Mouse (Mus musculus) embryonic facial prominence, embryonic 10.5 days (tissue): ENCODE data around the gene Hspe1. TPM values are rescaled to one million over a fixed set of nuclear protein-coding genes. Genes with fewer than 3 reads are reported as not detected.
A peak's percentile ranks its signal among the peaks of the same experiment; 100 is the strongest.
"Not testable (repeated sequence)": the region's sequence is repeated elsewhere in the genome, so short reads cannot be mapped to it uniquely, and the experiment has no call there.

Source experiments
- DNase-seq: peaks from one replicate; pipeline ENCODE4 v3.0.0-alpha.2; 2017; ENCODE audit warnings: low spot score
- H3K27ac ChIP-seq: fragments of 300-500 bp; sonication (generic); replicated peaks from 2 replicates; pipeline ENCODE4 v1.5.1; 2016; ENCODE audit warnings: mild to moderate bottlenecking
- H3K27me3 ChIP-seq: fragments of 300-500 bp; sonication (generic); replicated peaks from 2 replicates; pipeline ENCODE4 v1.6.1; 2016; ENCODE audit warnings: low read depth, mild to moderate bottlenecking; ENCODE audit not compliant: poor library complexity, severe bottlenecking
- H3K36me3 ChIP-seq: fragments of 300-500 bp; sonication (generic); replicated peaks from 2 replicates; pipeline ENCODE4 v1.6.1; 2016; ENCODE audit warnings: mild to moderate bottlenecking, moderate library complexity
- H3K4me1 ChIP-seq: fragments of 300-500 bp; sonication (generic); 2 replicates; pipeline ENCODE4 v1.6.1; 2016
- H3K4me3 ChIP-seq: fragments of 300-500 bp; sonication (generic); 2 replicates; pipeline ENCODE4 v1.5.1; 2016; ENCODE audit warnings: mild to moderate bottlenecking, moderate library complexity
- H3K9me3 ChIP-seq: fragments of 300-500 bp; sonication (generic); 2 replicates; pipeline ENCODE4 v1.6.1; 2016; ENCODE audit warnings: mild to moderate bottlenecking
- WGBS: fragments of 180-500 bp; shearing (Covaris S2); methylation state at CpG from one replicate; pipeline ENCODE4 v1.1.7; 2016; 5-methylcytosine and 5-hydroxymethylcytosine counted together
- polyA plus RNA-seq: library from polyadenylated mRNA; unstranded; fragments of >200 nt; fragmentation: Nextera tagmentation; extraction: Ambion mirVana; gene quantifications from 2 replicates; pipeline ENCODE4 v1.2.1, GENCODE M21; 2016

Hspe1 gene
- polyA plus RNA-seq, 1 experiment from 2014 or later: 672 TPM

DNA sequence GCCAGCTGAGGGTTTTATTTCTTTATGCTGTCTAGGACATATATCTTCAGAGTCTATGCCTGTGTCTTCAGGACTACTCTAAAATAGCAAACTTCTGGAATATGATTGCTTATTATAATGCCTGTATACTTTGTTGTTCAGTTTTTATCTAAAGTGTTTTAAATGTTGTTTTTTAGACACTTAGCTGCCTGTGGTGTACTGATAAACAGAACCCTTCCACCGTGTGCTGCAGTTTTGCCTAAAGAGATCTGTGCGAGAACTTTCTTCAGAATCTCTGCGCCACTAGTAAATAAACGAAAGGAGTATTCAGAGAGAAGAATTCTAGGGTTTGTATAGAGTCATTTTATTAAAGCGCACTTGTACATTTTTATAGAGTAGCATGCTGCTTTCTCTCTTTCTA is 26.8 kb upstream of the Hspe1 start:
- Histone ChIP-seq H3K27me3 (no peaks in the 10 kb centered on the region), H3K36me3 (peaks cover 43% of the 10 kb centered on the region), H3K4me3 (no peak overlapping the region), H3K4me1 (no peaks in the 10 kb centered on the region), H3K9me3 (no peaks in the 10 kb centered on the region), H3K27ac (no peak overlapping the region)
- 93% methylated on average over 5 of the region's 5 CpGs for WGBS
- no peak for DNase-seq

DNA sequence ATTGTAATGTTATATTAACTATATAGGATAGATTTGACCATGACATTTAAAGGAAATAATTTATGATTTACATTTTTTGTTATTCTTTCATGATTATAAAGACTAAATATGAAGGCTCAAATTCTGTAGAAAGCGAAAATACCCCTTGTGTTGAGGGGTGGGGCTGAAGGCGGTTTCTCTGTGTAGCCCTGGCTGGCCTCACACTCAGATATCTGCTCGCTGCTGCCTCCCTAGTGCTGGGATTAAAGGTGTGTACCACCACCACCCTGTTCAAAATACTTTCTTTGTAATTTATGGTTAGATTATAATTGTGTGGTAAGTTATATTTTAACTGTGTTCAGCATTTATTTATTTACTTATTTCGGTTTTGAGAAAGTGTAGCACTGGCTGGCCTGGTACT is 26.2 kb upstream of the Hspe1 start:
- peaks cover 43% of the 10 kb centered on the region for H3K36me3 ChIP-seq
- no peaks in the 10 kb centered on the region for H3K9me3 ChIP-seq
- H3K27me3 ChIP-seq: no peaks in the 10 kb centered on the region
- WGBS: 87% methylated on average over 4 of the region's 4 CpGs
- H3K27ac ChIP-seq: no peak overlapping the region
- no peak overlapping the region for H3K4me3 ChIP-seq
- no peak for DNase-seq
- no peaks in the 10 kb centered on the region for H3K4me1 ChIP-seq

DNA sequence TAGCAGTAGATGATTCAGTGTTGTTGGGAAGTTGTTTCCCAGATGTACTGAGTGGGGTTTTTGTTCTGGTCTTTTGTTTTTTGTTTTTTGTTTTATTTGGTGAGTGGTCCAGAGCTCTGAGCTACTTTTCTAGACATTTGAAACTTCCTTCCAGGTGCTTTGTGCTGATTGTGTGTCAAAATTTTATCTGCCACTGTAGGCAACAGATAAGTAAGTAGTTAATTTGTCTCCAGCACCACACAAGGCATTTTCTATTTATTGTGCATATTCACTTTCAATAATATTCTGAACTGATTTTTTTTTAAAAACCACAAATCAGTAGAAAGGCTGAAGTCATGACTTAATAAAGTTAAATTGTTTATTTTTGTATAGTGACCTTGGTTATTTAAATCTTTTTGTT is 15.6 kb upstream of the Hspe1 start:
- peaks cover 57% of the 10 kb centered on the region for H3K36me3 ChIP-seq
- H3K9me3 ChIP-seq, H3K4me3 ChIP-seq, H3K27ac ChIP-seq, H3K27me3 ChIP-seq, DNase-seq, H3K4me1 ChIP-seq: not testable (repeated sequence)

DNA sequence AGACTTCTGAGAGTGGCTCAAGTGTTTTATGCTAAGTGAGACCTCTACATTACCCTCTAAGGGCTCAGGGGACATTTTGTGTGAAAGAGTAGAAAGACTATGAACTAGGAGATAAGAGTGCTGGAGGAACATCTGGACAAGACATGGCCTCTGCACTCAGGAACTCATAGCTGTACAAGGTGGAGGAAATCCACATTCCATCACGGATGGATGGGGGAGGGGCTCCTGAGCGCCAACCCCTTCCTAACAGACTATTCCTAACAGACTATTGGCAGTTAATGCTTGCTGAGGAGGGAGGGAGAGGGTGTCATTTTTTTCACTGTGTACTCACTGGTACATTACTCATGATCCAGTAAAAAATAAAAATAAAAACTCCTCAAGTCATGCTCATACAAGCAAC is 13.2 kb upstream of the Hspe1 start:
- H3K36me3 ChIP-seq: peaks cover 60% of the 10 kb centered on the region
- WGBS: 58% methylated on average over 2 of the region's 2 CpGs

DNA sequence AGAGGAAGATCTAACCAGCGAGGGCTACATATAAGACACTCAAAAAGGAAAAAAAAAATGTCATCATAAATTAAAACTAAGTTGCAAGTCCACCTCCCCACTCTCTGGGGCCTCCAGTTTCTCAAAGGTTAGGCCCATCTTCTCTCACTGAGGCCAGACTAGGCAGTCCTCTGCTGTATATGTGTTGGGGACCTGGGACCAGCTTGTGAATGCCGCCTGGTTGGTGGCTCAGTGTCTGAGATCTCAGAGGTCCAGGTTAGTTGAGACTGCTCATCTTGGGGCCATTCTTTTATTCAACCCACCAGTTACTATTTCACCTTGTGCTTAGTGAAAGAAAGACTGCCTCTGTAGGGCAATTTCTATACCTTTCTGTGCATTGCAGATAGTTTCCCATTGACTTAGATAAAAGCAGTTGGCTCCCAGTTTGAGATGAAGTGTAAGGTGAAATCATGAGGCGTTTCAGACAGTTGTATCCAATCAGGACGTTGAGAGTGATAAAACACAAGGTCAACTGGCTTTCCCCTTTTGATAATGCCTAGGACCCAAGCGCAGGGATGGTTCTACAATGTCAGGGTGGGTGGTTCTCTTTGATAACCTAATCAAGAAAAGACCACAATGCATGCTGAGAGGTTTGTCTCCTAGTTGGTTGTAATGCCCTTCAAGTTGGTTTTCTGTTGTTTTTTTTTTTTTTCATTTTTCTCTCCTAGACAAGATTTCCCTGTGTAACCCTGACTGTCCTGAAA is 12.1 kb upstream of the Hspe1 start:
- H3K36me3 ChIP-seq: peaks cover 70% of the 10 kb centered on the region
- H3K9me3 ChIP-seq: no peaks in the 10 kb centered on the region
- H3K4me1 ChIP-seq: no peaks in the 10 kb centered on the region
- no peak overlapping the region for H3K27ac ChIP-seq
- H3K27me3 ChIP-seq: no peaks in the 10 kb centered on the region
- 74% methylated on average over 5 of the region's 5 CpGs for WGBS
- DNase-seq: no peak
- H3K4me3 ChIP-seq: no peak overlapping the region

More for the DNA sequence above, 13.2 kb upstream of the Hspe1 start:
- Histone ChIP-seq H3K4me1 (no peaks in the 10 kb centered on the region), H3K27me3 (no peaks in the 10 kb centered on the region), H3K27ac (no peak overlapping the region), H3K4me3 (no peak overlapping the region), H3K9me3 (no peaks in the 10 kb centered on the region)
- peak; percentile 26 for DNase-seq

DNA sequence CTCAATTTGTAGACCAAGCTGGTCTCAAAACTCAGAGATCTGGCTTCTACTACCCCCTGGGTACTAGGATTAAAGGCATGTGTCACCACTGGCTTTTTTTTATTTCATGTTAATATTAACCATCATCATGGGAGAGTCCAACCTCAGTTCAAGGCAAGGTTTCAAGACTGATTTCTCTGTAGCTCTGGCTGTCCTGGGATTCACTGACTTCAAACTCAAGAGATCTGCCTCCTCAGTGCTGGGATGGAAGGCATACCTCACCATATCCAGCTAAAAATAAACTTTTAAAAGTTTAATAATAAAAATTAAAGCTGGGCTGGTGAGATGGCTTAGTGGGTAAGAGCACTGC is 11.6 kb upstream of the Hspe1 start:
- no peak overlapping the region for H3K27ac ChIP-seq
- peaks cover 73% of the 10 kb centered on the region for H3K36me3 ChIP-seq
- H3K27me3 ChIP-seq: no peaks in the 10 kb centered on the region

DNA sequence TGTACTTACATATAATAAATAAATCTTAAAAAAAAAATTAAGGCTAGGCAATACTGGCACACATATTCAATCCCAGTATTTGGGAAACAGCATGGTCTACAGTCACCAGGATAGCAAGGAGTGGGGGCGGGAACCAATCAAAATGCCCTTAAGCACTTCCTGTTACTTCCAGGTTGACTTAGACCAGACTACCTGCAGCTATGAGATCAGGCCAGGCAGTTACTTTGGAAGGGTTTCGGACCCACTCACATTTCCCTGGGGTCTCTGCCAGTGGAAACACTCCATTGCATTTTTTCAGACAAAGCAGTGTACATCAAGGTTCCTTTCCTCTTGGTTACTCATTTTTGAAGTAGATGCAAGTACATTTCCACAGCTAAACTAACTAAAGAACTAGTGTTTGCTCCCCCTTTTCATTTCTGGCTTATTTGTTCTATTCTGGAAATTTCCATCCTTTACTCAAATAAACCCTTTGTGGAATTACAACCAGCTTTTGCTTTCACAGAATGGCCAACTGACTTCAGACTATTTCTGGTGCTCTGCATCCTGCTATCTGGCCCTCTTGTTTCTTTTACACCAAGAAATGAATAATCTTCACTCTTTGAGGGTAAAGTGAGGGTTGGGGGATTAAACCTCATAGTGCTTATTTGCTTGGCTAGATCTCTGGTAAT is 10.9 kb upstream of the Hspe1 start:
- peaks cover 73% of the 10 kb centered on the region for H3K36me3 ChIP-seq
- no peaks in the 10 kb centered on the region for H3K27me3 ChIP-seq
- WGBS: 80% methylated on average over 2 of the region's 2 CpGs
- no peak overlapping the region for H3K4me3 ChIP-seq
- no peaks in the 10 kb centered on the region for H3K9me3 ChIP-seq
- H3K4me1 ChIP-seq: no peaks in the 10 kb centered on the region
- no peak for DNase-seq
- H3K27ac ChIP-seq: no peak overlapping the region

More for the DNA sequence above, 11.6 kb upstream of the Hspe1 start:
- no peak for DNase-seq
- H3K4me1 ChIP-seq: no peaks in the 10 kb centered on the region
- no peak overlapping the region for H3K4me3 ChIP-seq
- no peaks in the 10 kb centered on the region for H3K9me3 ChIP-seq

DNA sequence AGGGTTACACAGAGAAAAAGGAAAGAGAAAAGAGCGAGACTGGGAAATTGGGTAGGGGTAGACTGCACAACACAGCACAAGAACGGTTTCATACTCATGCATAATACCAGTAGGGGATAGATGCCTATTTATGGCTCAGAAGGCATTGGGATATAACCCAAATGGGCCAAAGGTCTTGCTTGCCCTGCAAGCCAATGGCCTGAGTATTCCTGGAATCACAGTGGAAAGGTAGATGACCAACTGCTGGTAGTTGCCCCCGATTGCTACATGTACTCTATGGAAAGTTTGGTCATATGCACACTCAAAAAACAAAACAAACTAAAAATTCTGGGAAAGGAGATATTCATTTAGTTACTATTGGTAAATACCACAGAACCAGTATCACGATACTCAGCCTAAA is 8.3 kb upstream of the Hspe1 start:
- H3K4me3 ChIP-seq: no peak overlapping the region
- H3K27me3 ChIP-seq: no peaks in the 10 kb centered on the region
- H3K4me1 ChIP-seq: peaks cover 8% of the 10 kb centered on the region
- no peak for DNase-seq
- H3K27ac ChIP-seq: no peak overlapping the region
- peaks cover 90% of the 10 kb centered on the region for H3K36me3 ChIP-seq
- WGBS: 95% methylated on average over 4 of the region's 4 CpGs
- H3K9me3 ChIP-seq: no peaks in the 10 kb centered on the region

DNA sequence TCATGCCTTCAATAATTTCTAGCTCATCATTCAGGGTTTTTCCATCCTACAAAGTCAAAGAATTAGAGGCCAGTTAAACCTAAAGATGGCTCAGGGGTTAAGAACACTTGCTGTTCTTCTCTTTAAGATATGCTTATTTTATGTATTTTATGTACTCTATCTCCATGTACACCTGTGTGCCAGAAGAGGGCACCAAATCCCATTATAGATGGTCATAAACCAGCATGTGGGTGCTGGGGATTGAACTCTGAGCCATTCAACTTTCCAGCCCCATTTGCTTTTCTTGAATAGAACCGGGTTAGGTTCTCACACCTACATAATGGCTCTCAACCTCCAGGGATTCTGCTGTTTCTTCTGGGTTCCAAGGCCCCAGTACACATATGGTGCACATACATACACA is 5.8 kb upstream of the Hspe1 start:
- Histone ChIP-seq H3K27me3 (no peaks in the 10 kb centered on the region), H3K4me3 (no peak overlapping the region), H3K36me3 (peaks cover 90% of the 10 kb centered on the region), H3K9me3 (no peaks in the 10 kb centered on the region), H3K4me1 (peaks cover 26% of the 10 kb centered on the region), H3K27ac (no peak overlapping the region)
- no peak for DNase-seq
- 78% methylated on average over 1 of the region's 1 CpGs for WGBS

DNA sequence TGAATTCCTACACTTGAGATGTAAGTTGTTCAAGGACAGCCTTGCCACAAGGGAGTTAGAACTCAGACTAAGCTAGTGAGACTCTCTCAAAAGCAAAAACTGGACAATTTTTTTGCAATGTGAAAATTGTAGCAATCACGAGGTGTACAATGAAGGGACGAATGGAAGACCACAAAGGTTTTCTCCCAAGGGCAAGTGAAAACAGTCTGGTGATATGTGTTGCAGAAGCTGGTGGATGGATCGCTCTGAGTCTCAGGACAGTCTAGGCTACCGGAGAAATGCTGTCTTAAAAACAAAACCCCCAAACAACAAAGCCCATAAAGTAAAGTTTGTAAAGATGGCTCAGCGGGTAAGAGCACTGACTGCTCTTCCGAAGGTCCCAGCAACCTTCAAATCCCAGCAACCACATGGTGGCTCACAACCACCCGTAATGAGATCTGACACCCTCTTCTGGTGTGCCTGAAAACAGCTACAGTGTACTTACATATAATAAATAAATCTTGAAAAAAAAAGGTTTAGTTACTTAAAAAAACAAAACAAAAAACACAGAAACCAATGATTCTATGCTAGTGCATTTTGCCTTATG is 2.1 kb upstream of the Hspe1 start:
- Histone ChIP-seq H3K27me3 (no peaks in the 10 kb centered on the region), H3K27ac (no peak overlapping the region), H3K4me3 (peak overlapping the region; percentile 96), H3K4me1 (peaks cover 38% of the 10 kb centered on the region), H3K36me3 (peaks cover 68% of the 10 kb centered on the region), H3K9me3 (no peaks in the 10 kb centered on the region)
- no peak for DNase-seq
- 54% methylated on average over 7 of the region's 7 CpGs for WGBS

DNA sequence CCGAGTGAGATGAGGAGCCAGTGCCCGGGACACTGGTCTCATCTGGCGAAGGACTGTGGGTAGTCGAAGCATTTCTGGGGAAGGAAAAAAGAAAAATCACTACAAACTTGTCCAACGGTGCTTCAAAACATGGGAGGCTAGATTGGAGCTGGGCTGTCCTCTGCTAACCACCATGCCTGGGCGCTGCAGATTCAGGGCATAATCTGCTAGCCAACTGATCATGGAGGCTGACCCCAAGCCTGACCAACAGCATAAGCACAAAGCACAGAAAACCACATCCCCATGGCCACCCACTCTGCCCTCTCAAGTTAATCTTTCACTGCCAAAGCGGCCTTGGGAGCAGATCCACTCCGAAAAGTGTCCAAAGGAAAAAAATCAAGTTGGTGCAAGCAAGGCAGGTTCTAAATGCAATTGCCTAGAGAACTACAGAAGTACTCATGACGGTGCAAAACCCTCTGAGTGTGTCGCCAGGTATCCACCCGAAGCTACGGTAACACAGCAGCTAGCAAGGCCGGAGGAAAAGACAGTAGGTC is 998 bp upstream of the Hspe1 start:
- no peaks in the 10 kb centered on the region for H3K9me3 ChIP-seq
- peak; percentile 38 for DNase-seq
- 1% methylated on average over 13 of the region's 13 CpGs for WGBS
- peaks cover 38% of the 10 kb centered on the region for H3K4me1 ChIP-seq
- peaks cover 68% of the 10 kb centered on the region for H3K36me3 ChIP-seq
- H3K27me3 ChIP-seq: no peaks in the 10 kb centered on the region
- H3K4me3 ChIP-seq: peak overlapping the region; percentile 96
- H3K27ac ChIP-seq: peak overlapping the region; percentile 99

DNA sequence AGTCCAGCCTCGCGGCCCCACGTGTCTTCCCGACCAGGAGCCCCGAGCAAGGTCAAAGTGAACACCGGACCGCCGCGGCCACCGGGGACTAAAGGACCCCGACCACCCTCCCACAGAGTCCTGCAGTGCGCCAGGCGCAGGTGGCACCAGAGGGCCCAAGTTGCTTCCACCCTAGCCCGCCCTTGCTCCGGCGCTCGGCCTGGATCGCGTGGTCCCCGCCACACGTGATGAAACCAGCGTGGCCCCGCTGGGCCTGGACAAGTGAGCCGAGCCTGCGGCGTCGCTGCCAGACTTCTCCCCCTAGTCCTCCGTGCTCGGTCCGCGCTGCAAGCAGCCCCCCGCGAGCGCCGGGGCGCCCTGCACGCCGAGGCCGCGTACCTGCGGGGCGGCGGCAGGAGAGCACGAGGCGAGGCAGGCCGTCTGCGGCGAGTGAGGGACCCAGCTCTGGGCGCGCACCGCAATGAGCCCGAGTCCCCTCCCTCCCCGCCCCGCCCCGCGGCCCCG is 479 bp upstream of the Hspe1 start:
- peaks cover 38% of the 10 kb centered on the region for H3K4me1 ChIP-seq
- no peak for DNase-seq
- H3K27me3 ChIP-seq: no peaks in the 10 kb centered on the region
- peak overlapping the region; percentile 99 for H3K27ac ChIP-seq
- H3K4me3 ChIP-seq: peak overlapping the region; percentile 96
- under 1% methylated on average over 57 of the region's 57 CpGs for whole genome bisulfite sequencing
- H3K9me3 ChIP-seq: no peaks in the 10 kb centered on the region
- H3K36me3 ChIP-seq: peaks cover 68% of the 10 kb centered on the region
